Mouse (Mus musculus) neural tube, embryonic 14.5 days (tissue): ENCODE measurements around the gene Gm11032. TPM values are rescaled to one million over a fixed set of nuclear protein-coding genes. Genes with fewer than 3 reads are reported as not detected.
A peak's percentile ranks its signal among the peaks of the same experiment; 100 is the strongest.

Source experiments
- ATAC-seq: fragments of 200-750 bp; cut with Nextera tagmentation; 2 replicates; pipeline ENCODE4 v1.8.0; 2017; ENCODE audit warnings: low read depth, mild to moderate bottlenecking, moderate TSS enrichment, moderate library complexity
- H3K27ac ChIP-seq: fragments of 300-500 bp; sonication (generic); 2 replicates; pipeline ENCODE4 v1.5.1; 2014; ENCODE audit warnings: low read depth, mild to moderate bottlenecking, control low read depth, low read length, moderate library complexity, mixed read lengths
- H3K27me3 ChIP-seq: fragments of 300-500 bp; sonication (generic); 2 replicates; pipeline ENCODE4 v1.6.1; 2014; ENCODE audit warnings: low read length; ENCODE audit not compliant: control insufficient read depth, insufficient read depth
- H3K36me3 ChIP-seq: fragments of 300-500 bp; sonication (generic); 2 replicates; pipeline ENCODE4 v1.6.1; 2014; ENCODE audit warnings: low read length, mixed read lengths; ENCODE audit not compliant: control insufficient read depth, insufficient read depth
- H3K4me1 ChIP-seq: fragments of 300-500 bp; sonication (generic); 2 replicates; pipeline ENCODE4 v1.6.1; 2014; ENCODE audit warnings: low read length; ENCODE audit not compliant: control insufficient read depth, insufficient read depth
- H3K4me2 ChIP-seq: fragments of 300-500 bp; sonication (generic); 2 replicates; pipeline ENCODE4 v1.6.1; 2014; ENCODE audit warnings: mild to moderate bottlenecking, low read depth, low read length, control low read depth
- H3K4me3 ChIP-seq: fragments of 300-500 bp; sonication (generic); 2 replicates; pipeline ENCODE4 v1.5.1; 2014; ENCODE audit warnings: low read depth, low read length, control low read depth, mixed read lengths
- H3K9ac ChIP-seq: fragments of 300-500 bp; sonication (generic); replicated peaks from 2 replicates; pipeline ENCODE4 v1.6.1; 2014; ENCODE audit warnings: low read depth, mild to moderate bottlenecking, control low read depth, low read length, mixed read lengths
- H3K9me3 ChIP-seq: fragments of 300-500 bp; sonication (generic); 2 replicates; pipeline ENCODE4 v1.6.1; 2016; ENCODE audit warnings: low read length; ENCODE audit not compliant: control insufficient read depth
- WGBS: fragments of 180-500 bp; shearing (Covaris S2); extraction: QIAGEN DNeasy Blood & Tissue Kit; methylation state at CpG from one replicate; pipeline ENCODE4 v1.1.7; 2014; 5-methylcytosine and 5-hydroxymethylcytosine counted together
- polyA plus RNA-seq: library from polyadenylated mRNA; unstranded; fragments of >200 nt; fragmentation: Nextera tagmentation; extraction: Ambion mirVana; gene quantifications from 2 replicates; pipeline ENCODE4 v1.2.1, GENCODE M21; 2014

The Gm11032 gene
- polyA plus RNA-seq, 1 experiment from 2014 or later, result not detected

GRCm38 (mm10) chr11:4620501-4621108 is 738 bp downstream of the Gm11032 start:
- H3K4me2 ChIP-seq, result no peak overlapping the region
- no peak overlapping the region for H3K27ac ChIP-seq
- H3K27me3 ChIP-seq, result no peaks in the 10 kb centered on the region
- no peak overlapping the region for H3K4me3 ChIP-seq
- no peaks in the 10 kb centered on the region for H3K36me3 ChIP-seq
- ATAC-seq, result no peak
- H3K9me3 ChIP-seq, result no peaks in the 10 kb centered on the region
- WGBS, result 72% methylated on average over 13 of the region's 13 CpGs
- H3K9ac ChIP-seq, result no peak overlapping the region
- no peaks in the 10 kb centered on the region for H3K4me1 ChIP-seq

GRCm38 (mm10) chr11:4621866-4622265 is 2.0 kb downstream of the Gm11032 start:
- Histone ChIP-seq H3K9ac (no peak overlapping the region), H3K9me3 (no peaks in the 10 kb centered on the region), H3K27ac (no peak overlapping the region), H3K27me3 (no peaks in the 10 kb centered on the region), H3K4me1 (no peaks in the 10 kb centered on the region), H3K36me3 (no peaks in the 10 kb centered on the region), H3K4me3 (no peak overlapping the region), H3K4me2 (no peak overlapping the region)
- ATAC-seq, result no peak
- 70% methylated on average over 4 of the region's 4 CpGs for WGBS

GRCm38 (mm10) chr11:4622442-4622986 is 2.6 kb downstream of the Gm11032 start:
- H3K4me2 ChIP-seq, result no peak overlapping the region
- no peaks in the 10 kb centered on the region for H3K4me1 ChIP-seq
- 59% methylated on average over 7 of the region's 7 CpGs for WGBS
- H3K36me3 ChIP-seq, result no peaks in the 10 kb centered on the region
- no peaks in the 10 kb centered on the region for H3K9me3 ChIP-seq
- H3K27me3 ChIP-seq, result no peaks in the 10 kb centered on the region
- H3K4me3 ChIP-seq, result no peak overlapping the region
- ATAC-seq, result peak; percentile 44; the same call in 1 of the 2 replicates
- no peak overlapping the region for H3K27ac ChIP-seq
- no peak overlapping the region for H3K9ac ChIP-seq

- no peak overlapping the region for H3K4me2 ChIP-seq
- WGBS, result 58% methylated on average over 5 of the region's 5 CpGs
- no peaks in the 10 kb centered on the region for H3K36me3 ChIP-seq
- H3K27me3 ChIP-seq, result no peaks in the 10 kb centered on the region
- H3K4me1 ChIP-seq, result no peaks in the 10 kb centered on the region
- peak; percentile 44; the same call in 1 of the 2 replicates for ATAC-seq
- no peak overlapping the region for H3K9ac ChIP-seq
- no peaks in the 10 kb centered on the region for H3K9me3 ChIP-seq
- H3K27ac ChIP-seq, result no peak overlapping the region
- H3K4me3 ChIP-seq, result no peak overlapping the region
Measured at GRCm38 (mm10) chr11:4622997-4623396, 3.1 kb downstream of the Gm11032 start.

- 68% methylated on average over 7 of the region's 7 CpGs for WGBS
- Histone ChIP-seq H3K9me3 (no peaks in the 10 kb centered on the region), H3K27ac (peak overlapping the region; percentile 34; the same call in 1 of the 2 replicates), H3K27me3 (no peaks in the 10 kb centered on the region), H3K36me3 (no peaks in the 10 kb centered on the region), H3K4me3 (no peak overlapping the region), H3K4me1 (no peaks in the 10 kb centered on the region), H3K4me2 (no peak overlapping the region), H3K9ac (no peak overlapping the region)
- ATAC-seq, result no peak
Measured at GRCm38 (mm10) chr11:4625931-4626330, 6.1 kb downstream of the Gm11032 start.

- WGBS, result 62% methylated on average over 7 of the region's 7 CpGs
- Histone ChIP-seq H3K4me1 (no peaks in the 10 kb centered on the region), H3K27me3 (no peaks in the 10 kb centered on the region), H3K4me3 (no peak overlapping the region), H3K36me3 (no peaks in the 10 kb centered on the region), H3K9ac (no peak overlapping the region), H3K4me2 (no peak overlapping the region), H3K9me3 (no peaks in the 10 kb centered on the region), H3K27ac (no peak overlapping the region)
- no peak for ATAC-seq
Measured at GRCm38 (mm10) chr11:4627636-4628035, 7.8 kb downstream of the Gm11032 start.

GRCm38 (mm10) chr11:4629861-4630280 is 10.0 kb downstream of the Gm11032 start:
- Histone ChIP-seq H3K4me1 (no peaks in the 10 kb centered on the region), H3K27me3 (no peaks in the 10 kb centered on the region), H3K9me3 (no peaks in the 10 kb centered on the region), H3K4me2 (no peak overlapping the region), H3K9ac (no peak overlapping the region), H3K27ac (no peak overlapping the region), H3K4me3 (no peak overlapping the region), H3K36me3 (no peaks in the 10 kb centered on the region)
- WGBS, result 58% methylated on average over 8 of the region's 8 CpGs
- no peak for ATAC-seq

GRCm38 (mm10) chr11:4633420-4633819 is 13.6 kb downstream of the Gm11032 start:
- H3K4me2 ChIP-seq, result no peak overlapping the region
- H3K36me3 ChIP-seq, result no peaks in the 10 kb centered on the region
- no peak overlapping the region for H3K9ac ChIP-seq
- 45% methylated on average over 2 of the region's 2 CpGs for WGBS
- no peak overlapping the region for H3K27ac ChIP-seq
- peaks cover 4% of the 10 kb centered on the region for H3K4me1 ChIP-seq
- ATAC-seq, result no peak
- no peaks in the 10 kb centered on the region for H3K9me3 ChIP-seq
- no peak overlapping the region for H3K4me3 ChIP-seq
- no peaks in the 10 kb centered on the region for H3K27me3 ChIP-seq

- no peak for ATAC-seq
- Histone ChIP-seq H3K9ac (no peak overlapping the region), H3K4me2 (no peak overlapping the region), H3K27me3 (no peaks in the 10 kb centered on the region), H3K4me3 (no peak overlapping the region), H3K36me3 (no peaks in the 10 kb centered on the region), H3K27ac (no peak overlapping the region), H3K9me3 (no peaks in the 10 kb centered on the region), H3K4me1 (peaks cover 8% of the 10 kb centered on the region)
- WGBS, result 76% methylated on average over 5 of the region's 5 CpGs
Measured at GRCm38 (mm10) chr11:4634395-4634794, 14.5 kb downstream of the Gm11032 start.
